Mouse (Mus musculus): ENCODE data around the gene Trpm8.

- TF ChIP-seq CTCF (IDR thresholded peaks at IDR 0.05; ENCODE audit: low read depth) (no peak), EP300 (IDR thresholded peaks at IDR 0.05; ENCODE audit: low read depth) (no peak)
Observed at GRCm38 (mm10) chr1:88277098-88277817, at the start of gene Trpm8, which contains the start of gene Hjurp.
